Mouse (Mus musculus): ENCODE measurements around the gene Gfpt2. TPM values are rescaled to one million over a fixed set of nuclear protein-coding genes. Genes with fewer than 3 reads are reported as not detected.
"Not testable (repeated sequence)": the region's sequence is repeated elsewhere in the genome, so short reads cannot be mapped to it uniquely, and the experiment has no call there.

Gene Gfpt2
- polyA plus RNA-seq, 1 experiment from 2014 or later, result 11.1 TPM

GRCm38 (mm10) chr11:49767497-49767896 is 26.5 kb upstream of the Gfpt2 start:
- WGBS, result 88% methylated on average over 5 of the region's 6 CpGs
- H3K4me2 ChIP-seq (replicated peaks); H3K4me1 ChIP-seq; H3K36me3 ChIP-seq; H3K9me3 ChIP-seq; H3K27ac ChIP-seq (replicated peaks); ATAC-seq (replicated peaks); H3K4me3 ChIP-seq; H3K27me3 ChIP-seq; H3K9ac ChIP-seq (replicated peaks): not testable (repeated sequence)

DNA sequence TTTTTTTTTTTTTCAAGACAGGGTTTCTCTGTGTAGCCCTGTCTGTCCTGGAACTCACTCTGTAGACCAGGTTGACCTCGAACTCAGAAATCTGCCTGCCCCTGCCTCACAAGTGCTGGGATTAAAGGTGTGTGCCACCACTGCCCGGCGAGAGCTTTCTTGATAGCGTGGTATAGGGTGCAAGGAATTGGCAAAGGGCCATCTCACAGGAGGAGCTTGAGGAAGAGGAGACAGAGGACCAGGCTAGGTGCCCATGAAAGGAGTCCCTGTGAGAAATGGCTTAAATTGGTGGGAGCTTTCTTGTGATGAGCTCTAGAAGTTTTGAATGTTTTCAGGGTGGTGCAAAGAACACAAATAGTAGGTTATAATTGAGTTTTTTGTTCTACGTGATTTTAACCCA is 25.2 kb upstream of the Gfpt2 start:
- H3K4me2 ChIP-seq (replicated peaks), result no peak overlapping the region
- no peaks in the 10 kb centered on the region for H3K4me1 ChIP-seq
- no peaks in the 10 kb centered on the region for H3K9me3 ChIP-seq
- no peaks in the 10 kb centered on the region for H3K36me3 ChIP-seq
- no peak for ATAC-seq (replicated peaks)
- no peak overlapping the region for H3K27ac ChIP-seq (replicated peaks)
- no peak overlapping the region for H3K4me3 ChIP-seq
- H3K9ac ChIP-seq (replicated peaks), result no peak overlapping the region
- WGBS, result 85% methylated on average over 5 of the region's 5 CpGs
- no peaks in the 10 kb centered on the region for H3K27me3 ChIP-seq

DNA sequence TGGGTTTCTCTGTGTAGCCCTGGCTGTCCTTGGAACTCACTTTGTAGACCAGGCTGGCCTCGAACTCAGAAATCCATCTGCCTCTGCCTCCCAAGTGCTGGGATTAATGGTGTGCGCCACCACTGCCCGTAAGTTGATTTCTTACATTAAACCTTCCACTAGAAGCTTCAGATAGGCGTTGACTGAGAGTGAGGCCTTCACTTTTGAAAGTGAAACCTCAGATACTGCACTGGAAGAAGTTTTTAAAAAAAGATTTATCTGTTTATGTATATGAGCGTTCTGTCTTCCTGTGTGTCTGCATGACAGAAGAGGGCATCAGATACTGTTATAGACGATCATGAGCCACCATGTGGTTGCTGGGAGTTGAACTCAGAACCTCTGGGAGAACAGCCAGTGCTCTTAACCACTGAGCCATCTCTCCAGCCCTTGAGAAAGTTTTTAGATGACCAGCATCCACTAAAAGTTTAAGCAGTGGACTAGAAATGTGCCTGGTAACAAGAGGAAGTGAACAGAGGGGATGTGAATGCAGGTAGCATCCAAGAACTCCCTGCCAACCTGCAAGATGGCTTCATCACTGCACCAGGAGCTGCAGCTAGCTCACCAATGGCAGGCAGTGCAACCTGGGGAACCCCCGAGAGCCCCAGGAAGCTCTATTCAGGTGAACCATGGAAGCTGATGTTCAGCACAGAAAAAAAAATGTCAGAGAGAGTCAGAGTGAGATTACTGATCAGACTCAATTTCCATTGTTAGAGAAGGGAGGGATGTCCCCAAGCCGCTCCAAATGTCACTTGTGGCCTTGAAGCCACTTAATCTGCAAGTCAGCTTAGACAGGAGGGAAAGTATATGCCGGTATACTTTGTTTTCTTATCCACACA is 23.1 kb upstream of the Gfpt2 start:
- no peaks in the 10 kb centered on the region for H3K4me1 ChIP-seq
- no peak for ATAC-seq (replicated peaks)
- H3K36me3 ChIP-seq, result no peaks in the 10 kb centered on the region
- H3K9ac ChIP-seq (replicated peaks), result no peak overlapping the region
- no peaks in the 10 kb centered on the region for H3K9me3 ChIP-seq
- WGBS, result 87% methylated on average over 9 of the region's 9 CpGs
- H3K4me2 ChIP-seq (replicated peaks), result no peak overlapping the region
- H3K27ac ChIP-seq (replicated peaks), result no peak overlapping the region
- no peaks in the 10 kb centered on the region for H3K27me3 ChIP-seq
- H3K4me3 ChIP-seq, result no peak overlapping the region

- no peak for ATAC-seq (replicated peaks)
- H3K4me2 ChIP-seq (replicated peaks), result no peak overlapping the region
- 63% methylated on average over 5 of the region's 5 CpGs for WGBS
Measured at GRCm38 (mm10) chr11:49772251-49772650, 21.7 kb upstream of the Gfpt2 start.

DNA sequence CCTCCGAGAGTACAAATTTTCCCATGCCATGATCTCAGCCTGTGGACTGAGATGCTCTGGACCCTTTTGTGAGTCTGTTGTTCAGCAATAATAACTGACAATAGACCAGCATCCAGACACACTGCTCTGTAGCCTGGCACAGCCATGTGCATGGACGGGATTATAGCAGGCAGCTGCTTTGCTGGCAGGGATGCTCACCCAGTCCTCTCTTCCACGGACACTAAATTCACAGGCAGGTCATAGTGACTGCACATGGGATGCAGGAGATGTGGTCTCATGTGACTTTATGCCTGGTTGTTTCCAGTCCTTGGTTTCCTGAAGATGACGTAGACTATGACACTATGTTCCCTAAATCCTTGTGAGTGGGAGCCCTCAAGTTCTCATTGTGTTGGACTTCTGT is 19.1 kb upstream of the Gfpt2 start:
- no peak overlapping the region for H3K4me3 ChIP-seq
- no peaks in the 10 kb centered on the region for H3K9me3 ChIP-seq
- no peaks in the 10 kb centered on the region for H3K4me1 ChIP-seq
- no peak for ATAC-seq (replicated peaks)
- no peak overlapping the region for H3K9ac ChIP-seq (replicated peaks)
- no peaks in the 10 kb centered on the region for H3K36me3 ChIP-seq
- H3K27ac ChIP-seq (replicated peaks), result no peak overlapping the region
- 69% methylated on average over 4 of the region's 4 CpGs for whole genome bisulfite sequencing
- H3K27me3 ChIP-seq, result no peaks in the 10 kb centered on the region
- H3K4me2 ChIP-seq (replicated peaks), result no peak overlapping the region

More at GRCm38 (mm10) chr11:49772251-49772650, 21.7 kb upstream of the Gfpt2 start:
- Histone ChIP-seq H3K27ac (replicated peaks) (no peak overlapping the region), H3K27me3 (no peaks in the 10 kb centered on the region), H3K9me3 (no peaks in the 10 kb centered on the region), H3K36me3 (no peaks in the 10 kb centered on the region), H3K4me1 (no peaks in the 10 kb centered on the region), H3K4me3 (no peak overlapping the region), H3K9ac (replicated peaks) (no peak overlapping the region)

DNA sequence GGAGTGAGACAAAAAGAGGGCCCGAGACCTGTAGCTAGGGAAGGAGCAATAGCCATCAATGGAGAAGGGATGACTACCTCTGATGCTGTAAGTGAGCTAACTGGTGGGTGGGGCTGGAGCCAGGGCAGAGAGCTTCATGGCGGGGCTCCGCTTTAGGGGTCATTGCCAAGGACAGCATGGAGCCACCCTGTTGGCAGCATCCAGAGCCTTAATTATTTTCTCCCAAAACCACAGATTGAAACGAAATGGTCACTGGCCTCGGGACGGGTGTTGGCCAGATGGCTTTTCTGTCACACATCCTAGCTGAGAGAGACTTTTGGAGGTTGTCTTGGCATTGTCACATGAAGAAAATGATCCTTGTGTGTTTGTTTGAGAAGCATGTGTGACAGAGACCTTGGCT is 15.1 kb upstream of the Gfpt2 start:
- Histone ChIP-seq H3K27ac (replicated peaks) (no peak overlapping the region), H3K36me3 (no peaks in the 10 kb centered on the region), H3K27me3 (no peaks in the 10 kb centered on the region), H3K4me3 (no peak overlapping the region), H3K9me3 (no peaks in the 10 kb centered on the region), H3K4me2 (replicated peaks) (no peak overlapping the region), H3K9ac (replicated peaks) (no peak overlapping the region), H3K4me1 (no peaks in the 10 kb centered on the region)
- ATAC-seq (replicated peaks), result no peak
- 84% methylated on average over 6 of the region's 6 CpGs for WGBS

DNA sequence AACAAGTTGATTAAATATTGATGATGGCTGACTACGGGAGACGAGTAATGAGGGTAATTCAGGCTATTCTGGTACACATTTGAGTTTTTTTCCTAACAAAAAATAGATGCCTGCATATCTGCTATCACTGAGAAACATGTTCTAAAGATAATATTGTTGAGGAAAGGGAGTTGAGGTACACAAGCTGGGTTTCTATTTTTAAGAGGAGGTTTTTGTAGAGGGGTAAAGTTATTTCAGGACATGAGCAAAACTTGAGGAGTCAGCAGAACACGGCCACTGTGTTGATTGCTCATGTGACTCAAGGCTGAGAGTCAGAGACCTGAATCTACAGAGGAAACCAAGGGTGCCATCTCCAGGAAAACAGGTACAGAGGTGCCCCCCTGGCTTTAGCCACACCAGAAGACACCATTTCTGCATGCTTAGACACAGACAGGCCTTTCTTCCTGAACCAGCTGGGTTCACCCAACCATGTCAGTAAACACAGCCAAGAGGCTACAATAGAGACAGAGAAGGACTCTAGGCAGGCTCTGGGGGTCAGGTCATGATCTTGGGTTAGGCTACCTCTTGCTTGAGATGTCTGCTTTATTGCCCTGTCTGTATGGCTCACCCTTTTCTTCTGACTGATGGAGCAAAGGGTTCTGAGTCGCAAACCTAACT is 13.7 kb upstream of the Gfpt2 start:
- Histone ChIP-seq H3K27me3 (no peaks in the 10 kb centered on the region), H3K4me1 (no peaks in the 10 kb centered on the region), H3K4me3 (no peak overlapping the region), H3K4me2 (replicated peaks) (no peak overlapping the region), H3K9ac (replicated peaks) (no peak overlapping the region), H3K27ac (replicated peaks) (no peak overlapping the region), H3K36me3 (no peaks in the 10 kb centered on the region), H3K9me3 (no peaks in the 10 kb centered on the region)
- WGBS, result 84% methylated on average over 4 of the region's 4 CpGs
- no peak for ATAC-seq (replicated peaks)

DNA sequence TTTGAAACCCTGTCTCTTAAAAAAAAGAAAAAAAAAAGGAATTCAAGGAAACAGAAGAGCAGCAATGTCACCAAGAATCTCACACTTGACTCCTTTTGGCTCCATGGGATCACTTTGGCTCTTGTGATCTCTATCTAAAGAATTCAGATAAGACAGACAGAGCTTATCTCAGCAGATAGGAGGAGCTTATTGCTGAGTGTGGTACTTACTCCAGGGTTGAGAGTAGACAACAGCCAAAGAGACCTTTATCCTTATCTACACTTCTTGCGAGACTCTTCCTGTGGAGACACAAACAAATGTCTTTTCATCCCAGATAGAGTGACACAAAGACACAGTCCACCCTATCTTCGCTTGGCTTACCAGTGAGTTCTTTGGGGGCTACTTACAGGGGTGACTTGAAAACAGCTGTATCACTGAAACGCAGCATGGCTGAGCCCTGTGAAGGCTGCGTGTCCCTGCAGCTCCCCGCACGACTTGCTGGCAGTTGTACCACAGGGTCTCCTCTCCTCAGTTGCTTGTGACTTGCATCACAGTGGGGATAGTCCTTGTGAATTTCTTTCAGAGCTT is 12.1 kb upstream of the Gfpt2 start:
- 78% methylated on average over 6 of the region's 6 CpGs for WGBS
- H3K36me3 ChIP-seq, result no peaks in the 10 kb centered on the region
- no peak overlapping the region for H3K4me2 ChIP-seq (replicated peaks)

GRCm38 (mm10) chr11:49793131-49793530 is 847 bp upstream of the Gfpt2 start:
- Histone ChIP-seq H3K36me3 (no peaks in the 10 kb centered on the region), H3K9ac (replicated peaks) (no peak overlapping the region), H3K9me3 (no peaks in the 10 kb centered on the region), H3K27me3 (no peaks in the 10 kb centered on the region; the same call in 1 of the 2 replicates), H3K27ac (replicated peaks) (no peak overlapping the region), H3K4me1 (peaks cover 9% of the 10 kb centered on the region), H3K4me3 (no peak overlapping the region), H3K4me2 (replicated peaks) (no peak overlapping the region)
- no peak for ATAC-seq (replicated peaks)
- 9% methylated on average over 14 of the region's 14 CpGs for WGBS

More for the DNA sequence above, 12.1 kb upstream of the Gfpt2 start:
- Histone ChIP-seq H3K4me1 (no peaks in the 10 kb centered on the region), H3K4me3 (no peak overlapping the region), H3K9ac (replicated peaks) (no peak overlapping the region), H3K27ac (replicated peaks) (no peak overlapping the region), H3K27me3 (no peaks in the 10 kb centered on the region), H3K9me3 (no peaks in the 10 kb centered on the region)
- ATAC-seq (replicated peaks), result no peak

DNA sequence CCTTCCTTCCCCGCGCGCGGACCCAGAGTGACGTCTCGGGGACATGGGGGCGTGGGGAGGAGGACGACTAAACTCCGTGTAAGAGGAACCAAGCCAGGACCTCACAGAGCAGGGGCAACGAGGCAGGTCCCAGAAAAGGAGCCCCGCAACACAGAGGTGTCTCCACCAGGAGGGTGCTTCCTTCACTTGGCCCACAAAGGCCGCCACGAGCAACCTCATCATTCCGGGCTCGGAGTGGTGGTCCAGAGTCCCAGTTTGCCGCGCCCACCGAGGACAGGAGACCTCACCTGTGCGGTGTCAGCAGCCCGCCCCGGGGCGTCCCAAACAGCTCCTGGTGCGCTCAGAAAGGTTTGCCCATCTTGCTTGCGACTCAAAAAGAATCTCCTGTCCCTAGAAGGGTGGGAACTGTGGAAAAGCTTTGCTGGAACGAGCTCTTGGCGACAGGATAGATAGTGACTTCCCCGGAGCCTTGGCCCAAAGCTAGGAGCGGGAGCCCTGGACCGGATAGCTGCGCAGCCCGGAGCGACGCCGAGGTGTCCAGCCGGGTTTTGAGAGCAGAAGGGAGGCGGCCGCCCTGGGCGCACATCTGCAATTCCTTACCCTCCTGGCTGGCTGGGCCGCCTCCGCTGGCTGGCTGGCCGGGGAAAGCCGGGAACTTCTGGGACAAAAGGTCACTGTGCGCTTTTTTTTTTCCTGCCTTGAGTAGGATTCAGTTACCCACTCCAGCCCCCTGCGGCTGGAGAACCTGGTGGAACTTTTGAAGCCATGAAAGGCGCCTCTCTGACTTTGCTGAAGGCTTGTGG is 565 bp downstream of the Gfpt2 start:
- no peaks in the 10 kb centered on the region for H3K36me3 ChIP-seq
- H3K9ac ChIP-seq (replicated peaks), result peak overlapping the region; percentile 52
- no peak; the same call in none of the 2 replicates for ATAC-seq (replicated peaks)
- peak overlapping the region; percentile 60 for H3K4me2 ChIP-seq (replicated peaks)
- no peaks in the 10 kb centered on the region for H3K9me3 ChIP-seq
- H3K27me3 ChIP-seq, result no peaks in the 10 kb centered on the region; the same call in 1 of the 2 replicates
- peak overlapping the region; percentile 51 for H3K4me3 ChIP-seq
- WGBS, result under 1% methylated on average over 45 of the region's 45 CpGs
- H3K4me1 ChIP-seq, result peaks cover 9% of the 10 kb centered on the region
- no peak overlapping the region for H3K27ac ChIP-seq (replicated peaks)

DNA sequence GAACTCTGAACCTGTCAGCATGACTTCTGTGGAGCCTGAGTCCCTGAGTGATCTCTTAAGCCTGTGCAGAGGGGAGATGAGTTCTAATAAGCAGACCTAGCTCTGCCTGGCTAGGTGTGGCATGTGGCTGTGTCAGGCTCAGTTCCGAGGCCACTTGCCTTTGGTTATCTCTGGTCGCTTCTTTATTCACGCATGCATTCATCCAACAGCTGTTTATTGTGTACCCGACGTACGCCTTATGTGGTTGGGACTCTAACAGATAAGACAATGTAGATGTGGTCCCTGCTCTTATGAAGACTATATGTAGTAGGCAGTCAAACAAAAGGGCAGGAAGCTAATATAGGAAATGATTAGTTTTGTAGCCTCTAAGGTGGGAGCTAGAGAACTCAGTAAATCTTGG is 5.0 kb downstream of the Gfpt2 start:
- Histone ChIP-seq H3K27me3 (no peaks in the 10 kb centered on the region; the same call in 1 of the 2 replicates), H3K36me3 (no peaks in the 10 kb centered on the region), H3K27ac (replicated peaks) (no peak overlapping the region), H3K9me3 (no peaks in the 10 kb centered on the region), H3K4me3 (no peak overlapping the region), H3K4me2 (replicated peaks) (no peak overlapping the region), H3K9ac (replicated peaks) (no peak overlapping the region), H3K4me1 (peaks cover 17% of the 10 kb centered on the region)
- ATAC-seq (replicated peaks), result no peak
- 94% methylated on average over 6 of the region's 6 CpGs for WGBS

All from forebrain, embryonic 15.5 days (tissue).